Mouse (Mus musculus) naive thymus-derived CD4-positive, alpha-beta T cell, adult 2 months (primary cell): ENCODE data around the gene Gm36079.
"Not testable (repeated sequence)": the region's sequence is repeated elsewhere in the genome, so short reads cannot be mapped to it uniquely, and the experiment has no call there.

ENCODE experiments used
- DNase-seq: peaks from one replicate; pipeline ENCODE4 v3.0.0-alpha.2; 2011; ENCODE audit warnings: low read depth

Gm36079 gene

DNA sequence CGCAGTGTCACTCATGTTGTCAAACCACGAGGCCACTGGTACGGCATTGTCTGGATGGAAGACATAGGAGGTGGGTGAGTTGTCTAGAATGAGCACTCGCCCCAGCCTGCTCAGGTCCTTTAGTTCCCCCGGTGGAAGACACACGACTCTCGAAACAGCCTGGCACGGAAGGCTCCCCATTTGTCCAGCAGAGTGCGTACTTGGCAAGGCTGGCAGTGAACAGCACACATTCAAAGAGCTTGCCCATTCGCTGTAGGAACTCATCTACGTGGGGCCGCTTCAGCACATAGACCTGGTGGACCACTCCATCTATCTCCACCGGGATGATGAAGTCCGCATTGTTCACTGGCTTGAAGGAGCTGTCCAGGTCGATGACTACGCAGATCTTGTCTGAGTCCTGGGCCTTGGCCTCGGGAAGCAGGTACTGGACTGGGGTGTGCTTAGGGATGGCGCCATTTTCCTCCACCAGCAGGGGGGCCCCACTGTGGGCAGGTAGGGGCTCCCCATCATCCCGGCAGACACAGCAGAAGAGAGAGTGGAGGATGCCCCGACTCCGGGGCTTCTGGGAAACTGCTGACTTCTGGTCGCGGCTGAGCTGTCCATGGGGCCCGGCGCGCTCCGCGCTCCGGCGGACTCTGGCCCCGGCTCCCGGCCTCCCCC is 11.3 kb downstream of the Gm36079 start:
- not testable (repeated sequence) for DNase-seq

DNA sequence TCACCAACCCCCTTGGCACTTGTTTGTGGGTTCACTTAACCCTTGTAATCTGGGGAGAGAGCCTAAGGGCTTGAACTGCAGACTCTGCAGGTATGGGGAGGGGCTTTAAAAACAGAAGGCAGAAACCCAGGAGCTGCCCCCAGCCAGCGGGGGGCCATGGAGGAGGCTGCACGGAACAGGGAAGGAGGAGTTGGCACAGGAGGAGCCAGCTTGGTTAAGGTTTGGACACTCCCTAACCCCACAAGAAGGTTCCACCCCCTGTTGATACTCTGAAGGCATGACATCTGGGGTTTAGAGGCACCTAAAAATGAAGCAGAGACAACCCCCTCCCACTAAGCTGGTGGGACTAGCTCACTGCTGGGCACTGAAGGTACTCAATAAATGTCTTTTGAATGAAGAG is 12.8 kb downstream of the Gm36079 start:
- DNase-seq = not testable (repeated sequence)

DNA sequence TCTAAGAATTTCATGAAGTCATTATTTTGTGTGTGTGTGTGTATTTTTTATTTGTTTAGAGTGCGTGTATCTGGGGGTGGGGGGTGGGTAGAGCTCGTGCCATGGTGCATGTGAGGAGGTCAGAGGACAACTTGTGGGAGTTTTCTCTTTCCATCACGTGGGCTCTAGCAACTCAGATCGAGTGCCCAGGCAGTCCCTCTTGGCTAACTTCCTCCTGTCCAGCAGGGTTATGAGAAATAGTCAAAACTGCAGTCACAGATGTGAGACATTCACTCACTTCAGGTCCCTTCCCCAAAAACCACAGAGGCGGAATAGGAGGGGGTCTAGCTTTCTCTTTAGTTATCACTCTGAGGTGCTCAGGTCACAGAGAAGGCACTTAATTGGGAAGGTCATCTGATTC is 13.3 kb downstream of the Gm36079 start:
- DNase-seq = not testable (repeated sequence)

DNA sequence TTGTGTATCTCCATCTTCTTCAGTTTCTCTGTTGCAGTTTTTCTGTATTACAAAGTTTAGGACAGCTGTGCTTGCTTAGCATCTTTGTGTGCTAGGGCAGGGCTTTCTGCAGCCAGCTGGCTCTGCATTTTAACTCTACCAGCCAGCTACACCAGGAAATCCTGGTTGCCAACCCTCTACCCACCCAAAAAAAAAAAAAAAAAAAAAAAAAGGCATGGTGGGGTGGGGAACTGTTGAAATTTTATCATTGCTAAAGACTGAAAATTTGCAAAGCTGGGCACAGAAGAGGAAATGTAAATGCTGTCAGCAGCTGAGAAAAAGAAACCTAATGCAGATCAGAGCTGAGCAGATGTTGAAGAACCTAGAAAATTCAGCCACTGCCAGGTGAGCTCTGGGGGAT is 16.7 kb downstream of the Gm36079 start:
- DNase-seq = not testable (repeated sequence)

DNA sequence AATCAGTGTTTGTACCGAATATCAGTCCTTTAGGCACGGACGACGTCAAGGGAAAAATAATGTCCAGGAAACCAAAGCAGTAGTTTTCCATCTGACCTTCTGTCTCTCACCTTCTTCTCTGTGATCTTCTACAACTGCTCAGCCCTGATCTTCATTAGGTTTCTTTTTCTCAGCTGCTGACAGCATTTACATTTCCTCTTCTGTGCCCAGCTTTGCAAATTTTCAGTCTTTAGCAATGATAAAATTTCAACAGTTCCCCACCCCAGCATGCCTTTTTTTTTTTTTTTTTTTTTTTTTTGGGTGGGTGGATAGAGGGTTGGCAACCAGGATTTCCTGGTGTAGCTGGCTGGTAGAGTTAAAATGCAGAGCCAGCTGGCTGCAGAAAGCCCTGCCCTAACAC is 27.6 kb downstream of the Gm36079 start:
- not testable (repeated sequence) for DNase-seq

DNA sequence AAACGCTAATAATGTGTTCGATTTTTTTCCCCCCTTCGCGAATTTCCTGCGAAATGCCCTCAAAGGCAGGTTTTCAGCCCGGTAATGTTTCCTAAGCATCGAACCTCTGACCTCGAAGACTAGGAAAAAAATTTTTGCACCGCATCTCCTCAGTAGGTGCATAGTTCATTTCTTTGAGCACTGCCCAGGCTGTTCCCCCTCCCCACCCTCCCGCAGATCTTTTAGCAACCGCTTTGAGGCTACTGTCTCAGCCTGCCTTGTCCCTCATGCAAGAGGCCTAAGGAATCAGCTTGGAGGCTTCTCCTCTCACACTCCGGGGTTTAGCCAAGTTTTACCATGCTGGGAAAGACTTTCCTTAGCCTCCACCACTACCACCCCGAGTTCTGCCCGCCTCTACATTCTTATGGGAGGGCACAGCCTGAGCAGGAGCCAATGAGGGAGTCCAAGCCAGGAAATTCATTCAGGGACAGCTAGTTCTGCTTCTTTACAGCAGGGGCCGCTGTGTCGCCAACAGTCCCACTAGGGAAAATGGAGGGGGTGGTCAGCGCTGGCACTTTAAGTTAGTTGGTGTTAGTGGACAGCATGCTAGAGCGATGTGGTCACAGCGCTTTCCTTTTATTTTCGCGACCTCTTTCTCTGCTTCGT is 28.2 kb downstream of the Gm36079 start:
- not testable (repeated sequence) for DNase-seq

DNA sequence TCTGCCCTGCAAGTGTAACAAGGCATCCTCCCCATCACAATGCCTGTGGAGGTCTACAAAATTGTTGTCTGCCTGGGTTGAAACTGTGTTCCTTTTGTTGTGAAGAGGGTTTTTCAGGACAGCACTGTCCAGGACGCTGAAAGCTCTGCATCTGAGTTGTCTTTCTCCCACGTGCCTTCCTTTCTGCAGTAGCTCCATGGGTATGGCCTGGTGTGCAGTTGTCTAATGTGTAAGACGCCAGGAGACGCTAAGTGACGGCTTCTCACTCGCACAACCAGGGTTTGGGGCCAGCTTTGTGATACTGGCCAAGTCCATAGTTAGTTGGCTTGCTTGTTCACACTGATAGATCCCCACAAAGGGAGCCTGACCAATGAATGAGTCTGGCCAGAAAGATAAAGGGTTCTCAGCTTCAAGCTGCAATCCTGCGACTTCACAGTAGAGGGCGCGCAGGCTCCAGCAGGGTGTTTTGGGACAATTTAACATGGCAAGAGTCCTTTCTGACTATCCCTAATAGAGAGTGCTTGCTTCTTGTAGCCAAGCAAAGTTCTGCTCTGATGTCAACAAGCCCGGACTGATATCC is 34.8 kb downstream of the Gm36079 start:
- DNase-seq = not testable (repeated sequence)

DNA sequence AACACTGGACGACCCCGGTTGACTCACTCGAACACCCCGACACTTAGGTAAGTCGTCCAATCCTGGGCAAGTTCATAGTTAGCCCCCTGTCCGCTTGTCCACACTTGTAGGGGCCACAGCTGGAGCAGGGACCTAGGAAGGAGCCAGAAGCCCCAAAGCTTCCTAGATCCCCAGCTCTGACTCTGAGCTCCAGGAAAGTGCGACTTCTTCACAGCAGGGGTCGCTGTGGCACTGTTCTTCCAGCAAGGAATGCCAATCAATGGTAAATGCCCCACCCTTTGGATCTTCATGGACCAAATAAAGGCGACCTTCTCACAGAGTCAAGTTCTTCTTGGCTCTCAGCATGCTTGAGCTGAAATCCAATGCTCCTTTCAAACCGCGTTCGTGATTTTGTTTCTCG is 35.5 kb downstream of the Gm36079 start:
- not testable (repeated sequence) for DNase-seq
